Mouse (Mus musculus) CH12.LX (cell line): ENCODE results near the gene Pex19.

ENCODE experiments used
- SIN3A ChIP-seq: IDR thresholded peaks from 2 replicates; pipeline ENCODE4 v1.6.1; 2012; ENCODE audit warnings: low read length, improper control_type of control experiment, inconsistent platforms
- SMC3 ChIP-seq: IDR thresholded peaks from 2 replicates; pipeline ENCODE4 v1.6.1; 2011; ENCODE audit warnings: low read depth, low read length, improper control_type of control experiment

DNA sequence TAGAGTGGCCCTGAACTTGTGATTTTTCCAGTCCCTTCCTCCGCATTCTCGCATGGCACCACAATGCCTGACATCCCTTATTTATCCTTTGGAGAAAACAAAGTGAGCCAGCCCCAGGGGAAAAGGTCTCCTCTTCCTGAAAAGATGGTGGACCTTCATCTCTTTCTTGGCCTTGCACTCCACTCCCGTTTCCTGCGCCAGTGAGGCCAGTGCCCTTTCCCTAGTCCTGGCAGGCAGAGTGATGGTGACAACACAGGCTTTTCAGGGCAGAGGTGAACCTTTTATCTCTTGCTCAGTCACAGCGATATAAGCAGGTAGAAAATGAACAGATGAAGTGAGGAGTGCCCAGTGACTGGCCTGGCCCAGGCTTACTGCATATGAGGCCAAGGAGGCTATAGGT lies 932 bp downstream of the Pex19 start:
- TF ChIP-seq SIN3A: no peak
- no peak for TF ChIP-seq SMC3
